Mouse (Mus musculus): Measurements from ENCODE around the gene Slitrk1. TPM values are rescaled to one million over a fixed set of nuclear protein-coding genes. Genes with fewer than 3 reads are reported as not detected.

Gene Slitrk1
- polyA plus RNA-seq (2014; fragmentation: Nextera tagmentation; extraction: Ambion mirVana) = 8.7 and 9.0 TPM in 2 replicates

DNA sequence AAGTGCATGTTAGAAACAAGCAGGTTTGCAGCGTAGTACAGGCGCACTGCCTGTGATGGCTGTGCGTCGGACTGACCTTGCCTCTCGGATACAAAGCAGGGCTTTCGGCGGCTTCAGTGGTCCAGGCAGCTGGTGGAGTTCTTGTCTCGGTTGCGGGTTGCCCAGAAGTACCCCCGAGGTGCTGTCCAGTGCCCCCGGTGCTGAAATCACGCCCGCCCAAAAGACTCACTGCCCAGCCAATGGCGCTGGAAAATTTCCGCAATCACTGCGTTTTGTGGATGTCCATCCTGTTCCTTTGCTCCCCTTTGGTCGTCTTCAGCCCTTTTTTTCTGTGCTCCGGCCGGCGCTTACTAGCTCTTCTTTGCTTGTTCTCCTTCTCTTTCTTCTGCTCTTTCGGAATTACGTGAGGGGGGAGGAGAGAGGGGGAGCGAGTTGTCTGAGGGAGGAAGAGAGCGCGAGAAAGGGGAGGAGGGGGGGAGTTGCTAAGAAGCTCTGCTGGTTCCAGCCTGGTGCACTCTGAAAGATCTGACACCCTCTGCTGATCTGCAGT is at the start of gene Slitrk1:
TSS of gene Slitrk1 (minus strand) at position 445 of the 550 bp plus-strand sequence.
- ATAC-seq (ENCODE audit: insufficient read depth, low FRiP score, low TSS enrichment) = peak; percentile 60
- peaks cover 8% of the 10 kb centered on the region for H3K27me3 ChIP-seq (ENCODE audit: control insufficient read depth, insufficient read depth, low read length)
- H3K9me3 ChIP-seq (ENCODE audit: control insufficient read depth, low read length) = no peaks in the 10 kb centered on the region
- peak within 1 kb of the TSS; percentile 54 for H3K4me3 ChIP-seq (ENCODE audit: low read depth, low read length)
- H3K4me1 ChIP-seq (ENCODE audit: control insufficient read depth, insufficient read depth, low read length) = 0 out of 2 replicates have a peak, but pooled peaks cover 2% of the 10 kb centered on the region
- no peaks in the 10 kb centered on the region for H3K36me3 ChIP-seq (ENCODE audit: control insufficient read depth, insufficient read depth, low read length)
- WGBS = under 1% methylated on average over 25 of the region's 25 CpGs
- peak within 1 kb of the TSS; percentile 58 for H3K9ac ChIP-seq (ENCODE audit: low read length)
- peak within 1 kb of the TSS; percentile 75 for H3K4me2 ChIP-seq (ENCODE audit: low read depth)
- H3K27ac ChIP-seq (ENCODE audit: low read depth, low read length) = peak within 1 kb of the TSS; percentile 62; the same call in 1 of the 2 replicates
- peak; percentile 81 for DNase-seq (ENCODE audit: low spot score)

DNA sequence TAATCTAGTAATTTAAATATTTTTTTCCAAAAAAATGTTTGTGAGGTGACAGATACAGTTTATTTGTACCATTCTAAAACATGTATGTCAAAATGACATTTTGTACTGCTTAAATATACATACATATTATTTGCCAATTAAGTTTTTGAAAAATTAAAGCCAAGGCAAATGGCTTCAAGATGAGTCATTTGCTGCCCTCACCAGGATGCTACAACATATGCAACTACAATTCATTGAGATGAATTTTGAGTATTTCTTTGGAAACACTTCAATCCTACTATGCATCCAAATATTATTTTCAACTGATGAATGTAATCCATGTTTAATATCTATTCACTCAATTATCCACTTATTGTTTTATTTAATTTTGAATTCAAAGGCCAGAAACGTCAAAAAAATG is 21.8 kb upstream of the Slitrk1 start:
- Histone ChIP-seq H3K27me3 (ENCODE audit: control insufficient read depth, insufficient read depth, low read length) (no peaks in the 10 kb centered on the region), H3K4me3 (ENCODE audit: low read depth, low read length) (no peak overlapping the region), H3K36me3 (ENCODE audit: control insufficient read depth, insufficient read depth, low read length) (no peaks in the 10 kb centered on the region), H3K4me1 (ENCODE audit: control insufficient read depth, insufficient read depth, low read length) (no peaks in the 10 kb centered on the region), H3K4me2 (ENCODE audit: low read depth) (no peak overlapping the region), H3K27ac (ENCODE audit: low read depth, low read length) (no peak overlapping the region), H3K9ac (ENCODE audit: low read length) (no peak overlapping the region), H3K9me3 (ENCODE audit: control insufficient read depth, low read length) (no peaks in the 10 kb centered on the region)
- WGBS = 80% methylated on average over 1 of the region's 1 CpGs
- DNase-seq (ENCODE audit: low spot score) (no peak), ATAC-seq (ENCODE audit: insufficient read depth, low FRiP score, low TSS enrichment) (no peak)

DNA sequence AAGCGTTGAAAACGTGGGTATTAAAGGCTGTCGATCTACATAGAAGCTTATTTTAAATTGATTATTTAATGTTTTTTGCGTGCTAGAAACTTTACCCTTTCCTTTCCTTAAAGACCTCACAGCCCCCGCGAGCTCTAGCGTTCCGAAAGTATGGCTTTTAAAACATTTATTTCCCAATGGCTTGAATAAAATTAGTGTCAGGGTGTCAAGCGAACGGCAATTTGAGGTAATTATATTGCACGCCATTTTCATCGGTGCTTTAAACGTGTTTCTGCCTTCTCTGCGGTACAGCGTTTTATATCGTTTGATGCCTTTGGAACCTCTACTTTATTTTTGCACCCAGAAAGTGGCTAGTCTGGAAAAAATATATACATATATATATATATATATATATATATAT is 378 bp upstream of the Slitrk1 start:
- DNase-seq (ENCODE audit: low spot score) = peak; percentile 13
- H3K4me2 ChIP-seq (ENCODE audit: low read depth) = peak overlapping the region; percentile 75
- H3K27ac ChIP-seq (ENCODE audit: low read depth, low read length) = no peak overlapping the region
- H3K4me3 ChIP-seq (ENCODE audit: low read depth, low read length) = peak overlapping the region; percentile 54
- H3K27me3 ChIP-seq (ENCODE audit: control insufficient read depth, insufficient read depth, low read length) = peaks cover 8% of the 10 kb centered on the region
- H3K9ac ChIP-seq (ENCODE audit: low read length) = peak overlapping the region; percentile 58; the same call in 1 of the 2 replicates
- no peaks in the 10 kb centered on the region for H3K9me3 ChIP-seq (ENCODE audit: control insufficient read depth, low read length)
- no peak for ATAC-seq (ENCODE audit: insufficient read depth, low FRiP score, low TSS enrichment)
- no peaks in the 10 kb centered on the region for H3K36me3 ChIP-seq (ENCODE audit: control insufficient read depth, insufficient read depth, low read length)
- 0 out of 2 replicates have a peak, but pooled peaks cover 2% of the 10 kb centered on the region for H3K4me1 ChIP-seq (ENCODE audit: control insufficient read depth, insufficient read depth, low read length)
- WGBS = 12% methylated on average over 16 of the region's 16 CpGs

DNA sequence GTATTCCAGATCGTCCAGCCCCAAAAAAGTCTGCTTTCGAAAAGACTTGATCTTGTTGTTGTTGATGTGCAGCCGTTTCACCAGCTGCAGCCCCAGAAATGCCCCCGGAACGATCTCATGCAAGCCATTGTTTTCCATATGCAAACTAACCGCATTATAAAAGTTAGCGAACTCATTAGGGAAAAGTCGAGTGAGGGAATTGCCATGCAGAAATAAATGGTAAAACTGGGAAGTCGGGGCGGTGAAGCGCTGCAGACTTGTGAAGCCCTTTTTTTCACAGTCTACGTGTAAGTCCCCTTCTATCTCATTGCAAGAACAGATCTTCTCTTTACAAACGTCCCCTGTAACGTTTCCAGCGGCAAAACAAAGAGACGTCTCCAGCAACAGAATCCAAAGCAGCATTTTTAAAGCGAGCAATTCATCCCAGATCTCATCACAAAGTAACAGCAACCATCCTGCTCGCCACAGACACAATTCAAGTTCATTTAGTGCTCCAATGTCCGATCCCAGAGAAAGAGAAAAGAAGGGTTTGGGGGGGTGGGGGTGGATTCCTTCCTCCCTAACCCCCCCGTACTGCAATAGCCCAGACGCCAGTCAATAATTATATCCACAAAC is 975 bp downstream of the Slitrk1 start:
- peak; percentile 25 for DNase-seq (ENCODE audit: low spot score)
- H3K27me3 ChIP-seq (ENCODE audit: control insufficient read depth, insufficient read depth, low read length) = peaks cover 8% of the 10 kb centered on the region
- ATAC-seq (ENCODE audit: insufficient read depth, low FRiP score, low TSS enrichment) = no peak
- H3K27ac ChIP-seq (ENCODE audit: low read depth, low read length) = no peak overlapping the region
- H3K9ac ChIP-seq (ENCODE audit: low read length) = peak overlapping the region; percentile 58
- peak overlapping the region; percentile 75 for H3K4me2 ChIP-seq (ENCODE audit: low read depth)
- 0 out of 2 replicates have a peak, but pooled peaks cover 2% of the 10 kb centered on the region for H3K4me1 ChIP-seq (ENCODE audit: control insufficient read depth, insufficient read depth, low read length)
- H3K9me3 ChIP-seq (ENCODE audit: control insufficient read depth, low read length) = no peaks in the 10 kb centered on the region
- H3K36me3 ChIP-seq (ENCODE audit: control insufficient read depth, insufficient read depth, low read length) = no peaks in the 10 kb centered on the region
- peak overlapping the region; percentile 54 for H3K4me3 ChIP-seq (ENCODE audit: low read depth, low read length)
- under 1% methylated on average over 21 of the region's 21 CpGs for WGBS

DNA sequence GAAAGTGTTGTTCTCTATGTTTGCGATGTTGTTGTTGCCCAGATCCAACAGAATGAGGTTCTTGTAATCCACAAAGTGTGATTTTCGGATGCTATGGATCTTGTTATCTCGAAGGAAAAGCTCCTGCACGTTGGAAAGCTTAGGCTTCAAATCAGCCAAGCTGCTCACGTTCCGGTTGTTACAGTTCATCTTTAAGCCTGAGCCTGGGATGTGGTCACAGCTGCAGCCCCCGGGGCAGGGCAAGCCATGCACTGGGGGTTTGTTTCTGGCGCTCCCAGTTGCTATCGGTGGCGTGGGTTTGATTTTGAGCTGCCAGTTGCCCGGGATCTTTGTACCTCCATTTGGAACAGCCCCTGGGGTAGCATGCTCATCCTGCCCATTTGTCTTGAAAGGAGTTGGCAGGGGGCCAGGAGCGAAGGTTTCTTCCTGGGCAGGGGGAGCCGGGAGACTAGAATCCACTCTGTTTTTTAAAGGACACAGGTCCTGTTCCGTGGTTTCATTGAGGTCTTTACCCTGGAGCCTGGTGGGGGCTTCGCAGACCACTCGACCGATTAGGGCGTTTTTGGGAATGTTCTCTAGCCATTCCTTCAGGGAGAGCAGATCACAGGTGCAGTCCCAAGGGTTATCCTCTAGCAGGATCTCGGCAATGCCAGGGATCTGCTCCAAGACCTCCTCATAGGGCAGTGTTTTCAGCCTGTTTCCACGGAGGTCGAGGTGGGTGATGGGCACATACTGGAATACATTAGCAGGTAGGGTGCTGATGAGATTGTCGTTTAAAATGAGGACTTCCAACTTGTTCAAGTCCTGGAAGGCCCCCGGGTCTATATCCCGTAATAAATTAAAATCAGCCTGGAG is 1.7 kb downstream of the Slitrk1 start:
- Histone ChIP-seq H3K4me2 (ENCODE audit: low read depth) (peak overlapping the region; percentile 75), H3K9me3 (ENCODE audit: control insufficient read depth, low read length) (no peaks in the 10 kb centered on the region), H3K4me1 (ENCODE audit: control insufficient read depth, insufficient read depth, low read length) (0 out of 2 replicates have a peak, but pooled peaks cover 2% of the 10 kb centered on the region), H3K4me3 (ENCODE audit: low read depth, low read length) (peak overlapping the region; percentile 54), H3K27me3 (ENCODE audit: control insufficient read depth, insufficient read depth, low read length) (peaks cover 8% of the 10 kb centered on the region), H3K36me3 (ENCODE audit: control insufficient read depth, insufficient read depth, low read length) (no peaks in the 10 kb centered on the region), H3K9ac (ENCODE audit: low read length) (peak overlapping the region; percentile 58), H3K27ac (ENCODE audit: low read depth, low read length) (no peak overlapping the region)
- under 1% methylated on average over 24 of the region's 24 CpGs for WGBS
- DNase-seq (ENCODE audit: low spot score) (peak; percentile 55), ATAC-seq (ENCODE audit: insufficient read depth, low FRiP score, low TSS enrichment) (peak; percentile 49)

- Histone ChIP-seq H3K27me3 (ENCODE audit: control insufficient read depth, insufficient read depth, low read length) (peaks cover 8% of the 10 kb centered on the region), H3K4me3 (ENCODE audit: low read depth, low read length) (peak overlapping the region; percentile 54), H3K27ac (ENCODE audit: low read depth, low read length) (no peak overlapping the region), H3K9ac (ENCODE audit: low read length) (peak overlapping the region; percentile 45), H3K9me3 (ENCODE audit: control insufficient read depth, low read length) (no peaks in the 10 kb centered on the region), H3K4me1 (ENCODE audit: control insufficient read depth, insufficient read depth, low read length) (0 out of 2 replicates have a peak, but pooled peaks cover 2% of the 10 kb centered on the region), H3K36me3 (ENCODE audit: control insufficient read depth, insufficient read depth, low read length) (no peaks in the 10 kb centered on the region), H3K4me2 (ENCODE audit: low read depth) (peak overlapping the region; percentile 75)
- WGBS = 2% methylated on average over 24 of the region's 24 CpGs
- DNase-seq (ENCODE audit: low spot score) = peak; percentile 29
- peak; percentile 21 for ATAC-seq (ENCODE audit: insufficient read depth, low FRiP score, low TSS enrichment)
Observed at GRCm38 (mm10) chr14:108911138-108911841, 2.7 kb downstream of the Slitrk1 start.

GRCm38 (mm10) chr14:108910449-108911137 is 3.4 kb downstream of the Slitrk1 start:
- H3K27ac ChIP-seq (ENCODE audit: low read depth, low read length) = no peak overlapping the region
- 0 out of 2 replicates have a peak, but pooled peaks cover 2% of the 10 kb centered on the region for H3K4me1 ChIP-seq (ENCODE audit: control insufficient read depth, insufficient read depth, low read length)
- peak overlapping the region; percentile 54 for H3K4me3 ChIP-seq (ENCODE audit: low read depth, low read length)
- H3K27me3 ChIP-seq (ENCODE audit: control insufficient read depth, insufficient read depth, low read length) = peaks cover 8% of the 10 kb centered on the region
- no peaks in the 10 kb centered on the region for H3K36me3 ChIP-seq (ENCODE audit: control insufficient read depth, insufficient read depth, low read length)
- peak; percentile 24 for ATAC-seq (ENCODE audit: insufficient read depth, low FRiP score, low TSS enrichment)
- peak overlapping the region; percentile 45 for H3K9ac ChIP-seq (ENCODE audit: low read length)
- peak overlapping the region; percentile 75 for H3K4me2 ChIP-seq (ENCODE audit: low read depth)
- DNase-seq (ENCODE audit: low spot score) = peak; percentile 50
- no peaks in the 10 kb centered on the region for H3K9me3 ChIP-seq (ENCODE audit: control insufficient read depth, low read length)
- WGBS = 3% methylated on average over 19 of the region's 19 CpGs

Data from neural tube, embryonic 11.5 days (tissue).